Mouse (Mus musculus) heart, adult 2 months (tissue): ENCODE results near the gene Stx18.

Experiments
- CTCF ChIP-seq: fragments of 200-600 bp; IDR thresholded peaks from 2 replicates; pipeline ENCODE4 v1.8.1; 2022; ENCODE audit warnings: antibody characterized with exemption, mild to moderate bottlenecking, moderate library complexity
- EP300 ChIP-seq: fragments of 200-500 bp; IDR thresholded peaks from 2 replicates; pipeline ENCODE4 v1.6.1; 2011; ENCODE audit warnings: low read depth, low read length, control low read depth; ENCODE audit not compliant: insufficient read depth
- POLR2A ChIP-seq: fragments of 200-500 bp; IDR thresholded peaks from 2 replicates; pipeline ENCODE4 v1.6.1; 2011; ENCODE audit warnings: mild to moderate bottlenecking, low read depth, low read length, control low read depth; ENCODE audit not compliant: insufficient read depth

DNA sequence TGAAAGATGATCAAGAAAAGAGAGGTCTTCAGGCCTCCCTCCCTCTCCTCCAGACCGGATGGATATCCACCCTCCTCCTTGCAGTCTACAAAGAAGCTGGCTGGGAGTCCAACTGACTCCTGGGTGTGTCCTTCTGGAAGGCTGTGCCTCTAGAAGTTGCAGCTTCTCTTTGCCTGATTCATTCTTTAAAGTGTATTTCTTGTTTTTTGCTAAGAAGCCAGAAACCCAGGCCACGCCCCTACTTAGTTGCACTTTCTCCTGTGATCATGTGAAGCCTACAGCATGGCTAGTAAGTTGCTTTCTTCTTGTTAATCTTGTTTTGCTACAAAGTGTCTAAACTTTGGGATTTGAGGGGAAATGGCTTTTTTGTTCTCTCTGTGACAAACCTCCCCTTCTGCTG lies 148.5 kb downstream of the Stx18 start:
- no peak for TF ChIP-seq CTCF
- no peak for TF ChIP-seq POLR2A
- no peak for TF ChIP-seq EP300
